Mouse (Mus musculus) small intestine, adult 2 months (tissue): ENCODE results near the gene Msmb.

ENCODE experiments used
- CTCF ChIP-seq: fragments of 200-500 bp; IDR thresholded peaks from 2 replicates; pipeline ENCODE4 v1.5.1; 2012; ENCODE audit warnings: low read depth, mild to moderate bottlenecking, control low read depth, inconsistent platforms, low read length, moderate library complexity, mixed read lengths; ENCODE audit not compliant: insufficient replicate concordance, insufficient read length; ENCODE audit errors: extremely low read depth
- POLR2A ChIP-seq: fragments of 200-500 bp; IDR thresholded peaks from 2 replicates; pipeline ENCODE4 v1.6.1; 2012; ENCODE audit warnings: low read depth, mild to moderate bottlenecking, control low read depth, inconsistent platforms, low read length, moderate library complexity

- peak; percentile 91 for TF ChIP-seq POLR2A
- 0 out of 2 replicates have a peak, but pooled peaks have one; percentile 6 for TF ChIP-seq CTCF
These were observed 23.6 kb downstream of the Msmb start for GRCm38 (mm10) chr14:32165278-32166061.
